Mouse (Mus musculus) testis, postnatal 10 days (tissue): ENCODE measurements at regions not wholly inside any gene's neighbourhood (a gene's known extent, or its start where the extent isn't known, plus 50 kb on each side); places are given as distances from the start of the nearest gene placed in this dataset.
A peak's percentile ranks its signal among the peaks of the same experiment; 100 is the strongest.

ENCODE experiments used
- DNase-seq: peaks from one replicate; pipeline ENCODE4 v3.0.0; 2021; ENCODE audit warnings: low spot score

DNA sequence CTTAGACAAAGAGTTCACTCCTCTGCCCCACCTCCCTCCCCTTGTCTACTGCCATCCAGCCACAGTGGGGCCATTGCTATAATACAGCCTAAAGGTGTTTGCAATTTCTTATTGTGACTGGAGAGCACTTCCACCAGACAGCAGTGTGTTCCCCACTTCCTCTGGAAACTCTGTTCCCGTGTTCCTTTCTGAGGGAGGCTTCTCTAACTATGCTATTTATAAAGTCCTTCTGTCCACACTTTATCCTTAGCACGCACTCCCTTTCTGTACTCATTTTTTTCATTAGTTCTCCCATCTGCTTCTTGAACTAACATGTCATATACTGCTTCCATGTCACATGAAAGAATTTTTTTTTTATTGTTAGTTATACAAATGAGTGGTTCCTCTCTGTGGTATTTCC is 52.0 kb upstream of the 4930432M17Rik start:
- no peak for DNase-seq

DNA sequence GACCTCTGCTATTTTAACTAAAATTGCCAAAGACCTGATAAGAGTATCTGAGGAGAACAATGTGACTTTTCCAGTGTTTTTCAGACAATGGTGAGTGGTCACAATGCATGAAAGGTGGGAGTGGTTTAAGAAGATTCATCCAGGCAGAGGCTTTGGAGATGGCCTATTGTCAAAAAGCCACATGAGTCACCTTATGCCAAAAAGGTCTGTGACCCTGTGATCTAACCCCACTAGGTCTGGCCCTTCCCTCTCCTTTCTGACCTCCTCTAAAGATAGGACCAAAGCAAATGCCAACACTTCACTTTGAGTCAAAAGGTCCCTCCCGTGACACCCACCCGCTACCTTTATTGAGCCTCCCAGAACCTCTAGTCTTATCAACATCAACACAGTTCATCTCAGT is 52.4 kb upstream of the 4930432M17Rik start:
- DNase-seq: no peak

DNA sequence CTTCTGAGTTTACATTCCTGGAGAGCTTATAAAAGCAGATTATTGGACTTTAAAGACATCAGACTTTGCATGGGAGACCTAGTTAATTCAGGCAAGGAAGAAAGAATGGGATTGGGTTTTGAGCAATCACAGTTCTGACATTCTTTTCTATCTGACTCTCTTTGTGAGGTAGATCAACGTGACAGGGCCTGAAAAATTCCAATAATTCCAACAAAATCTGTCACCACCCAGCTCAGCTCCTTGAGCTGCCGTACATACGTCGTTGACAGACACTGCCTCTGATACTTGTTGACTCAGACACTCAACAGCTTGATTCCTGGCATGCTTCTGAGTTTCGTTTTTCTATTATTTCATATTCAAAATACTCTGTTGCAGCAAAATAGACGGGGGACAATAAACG is 53.2 kb upstream of the 4930432M17Rik start:
- DNase-seq: no peak

DNA sequence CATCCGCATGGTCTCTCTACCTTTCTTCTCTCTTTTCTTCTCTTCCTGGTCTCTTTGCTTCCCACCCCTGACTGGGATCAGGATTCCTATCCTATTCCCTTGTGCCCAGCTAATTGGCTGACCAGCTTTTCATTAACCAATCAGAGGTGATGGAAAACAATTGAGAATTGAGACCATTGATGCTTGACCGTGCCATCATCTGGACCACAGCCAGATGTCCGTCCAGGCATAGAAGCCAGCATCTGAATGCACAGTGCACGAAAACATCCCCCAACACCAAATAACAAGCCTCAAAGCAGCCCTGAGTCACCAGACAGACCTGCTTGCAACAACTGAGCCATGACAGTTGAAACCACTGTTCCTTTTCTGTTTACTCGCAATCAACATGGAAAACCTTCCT is 54.5 kb upstream of the 4930432M17Rik start:
- DNase-seq: no peak

DNA sequence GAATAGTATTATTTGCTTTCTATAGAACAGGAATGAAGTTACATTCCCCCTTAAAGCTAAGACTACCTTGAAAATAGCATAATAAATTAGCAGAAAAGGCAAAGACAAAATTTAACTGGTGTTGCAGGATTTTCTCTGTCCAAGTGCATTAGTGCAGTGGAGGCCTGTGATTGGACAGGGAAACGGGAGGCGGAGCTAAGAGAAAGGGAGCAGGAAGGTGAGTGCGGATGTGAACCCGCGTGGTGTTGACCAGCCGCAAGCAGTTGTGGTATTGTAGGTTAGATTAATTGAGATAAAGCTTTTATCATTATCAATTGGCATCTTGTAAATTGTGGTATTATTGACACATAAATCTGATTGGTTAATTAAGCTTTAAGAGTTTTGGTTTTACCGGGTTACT is 55.8 kb upstream of the 4930432M17Rik start:
- no peak for DNase-seq

DNA sequence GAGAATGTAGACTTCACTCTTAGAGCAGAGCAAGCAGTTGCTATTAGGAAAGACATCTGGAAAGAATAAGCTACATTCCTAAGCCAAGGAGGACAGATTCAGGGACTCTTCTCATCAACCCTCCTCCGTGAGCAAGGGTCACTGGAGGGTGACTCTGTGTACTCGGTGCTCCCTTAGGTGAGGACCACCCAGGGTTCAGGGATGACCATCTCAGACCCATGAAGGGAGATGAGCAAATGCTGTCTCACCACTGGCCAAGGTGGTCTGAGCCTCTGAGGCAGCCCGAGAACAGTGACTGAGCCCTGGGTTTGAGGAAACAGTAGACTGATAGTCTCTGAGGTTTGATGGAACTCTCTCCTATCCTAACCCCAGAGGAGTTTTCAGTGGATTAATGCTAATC is 57.3 kb upstream of the 4930432M17Rik start:
- no peak for DNase-seq

DNA sequence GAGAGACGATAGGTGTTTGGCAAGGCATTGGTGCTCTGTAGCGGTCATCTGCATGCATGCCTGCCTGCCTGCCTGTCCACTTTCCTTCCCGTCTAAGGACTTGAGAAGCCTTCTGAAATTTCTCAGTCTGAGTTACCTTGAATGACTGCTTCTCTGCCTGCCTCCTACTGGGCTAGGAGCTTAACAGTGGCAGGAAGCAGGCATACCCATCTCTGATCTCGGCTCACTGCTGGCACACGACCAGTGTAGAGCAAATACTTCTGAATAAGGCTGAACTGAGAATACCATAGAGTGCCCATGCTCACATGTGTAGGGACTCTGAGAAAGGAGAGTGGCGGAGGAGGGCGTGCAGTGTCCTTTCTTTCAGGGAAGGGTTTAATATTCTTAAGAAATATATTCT is 60.7 kb upstream of the 4930432M17Rik start:
- DNase-seq: no peak

DNA sequence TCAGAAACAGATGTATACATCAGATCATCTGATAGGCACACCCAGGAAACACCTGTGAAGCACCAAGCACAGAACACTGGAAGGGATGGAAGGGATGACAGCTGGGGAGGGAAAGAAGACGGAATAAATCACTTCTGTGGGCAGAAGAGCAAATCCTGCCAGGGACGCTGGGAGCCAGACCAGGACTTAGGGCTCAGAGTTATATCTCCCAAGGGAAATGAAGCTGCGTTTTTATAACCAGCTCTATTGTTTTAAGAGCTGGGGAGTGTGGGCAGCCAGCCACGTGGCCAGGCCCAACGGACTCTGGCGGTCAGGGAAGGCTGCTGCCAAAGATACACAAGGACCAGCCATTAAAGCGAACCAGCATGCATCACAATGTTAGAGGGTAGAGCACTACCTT is 61.5 kb upstream of the 4930432M17Rik start:
- DNase-seq: peak; percentile 60

DNA sequence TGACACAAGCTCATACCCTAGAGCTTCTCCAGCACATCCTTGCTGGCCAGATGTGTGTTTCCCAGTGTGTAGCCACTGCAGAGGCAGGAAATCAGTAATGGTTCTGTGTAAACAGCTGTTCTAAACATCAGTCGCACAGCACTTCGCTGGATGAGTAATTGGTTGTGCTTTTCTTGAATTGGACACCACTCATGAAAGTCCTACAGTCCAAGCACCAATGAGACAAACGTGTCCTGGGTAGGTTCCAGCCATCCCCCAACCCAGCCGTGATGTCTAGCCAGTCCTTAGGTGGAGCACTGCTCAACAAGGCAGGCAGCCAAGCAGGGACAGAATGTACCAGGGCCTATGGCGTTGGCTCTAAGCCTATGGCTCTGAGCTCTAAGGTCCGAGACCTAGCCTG is 65.8 kb upstream of the 4930432M17Rik start:
- DNase-seq: peak; percentile 56

DNA sequence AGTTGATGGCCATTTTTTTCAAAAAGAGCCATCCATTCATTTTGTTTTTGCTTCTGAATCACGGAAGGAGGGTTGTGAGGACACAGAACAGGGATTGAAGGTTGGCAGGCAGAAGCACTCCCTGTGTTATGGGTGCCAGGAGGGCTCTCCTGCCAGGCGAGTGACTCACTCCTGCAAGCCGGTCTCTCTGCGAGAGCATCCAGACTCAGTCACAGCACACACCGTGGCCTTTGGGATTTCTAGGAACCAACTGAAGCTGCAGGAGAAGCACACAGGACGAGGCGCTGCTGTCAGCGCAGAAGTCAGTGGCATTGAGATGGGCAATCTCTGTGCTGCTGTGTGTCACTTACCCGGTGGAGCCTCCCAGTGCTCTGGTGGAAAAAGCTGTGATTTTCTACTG is 66.5 kb upstream of the 4930432M17Rik start:
- DNase-seq: no peak

DNA sequence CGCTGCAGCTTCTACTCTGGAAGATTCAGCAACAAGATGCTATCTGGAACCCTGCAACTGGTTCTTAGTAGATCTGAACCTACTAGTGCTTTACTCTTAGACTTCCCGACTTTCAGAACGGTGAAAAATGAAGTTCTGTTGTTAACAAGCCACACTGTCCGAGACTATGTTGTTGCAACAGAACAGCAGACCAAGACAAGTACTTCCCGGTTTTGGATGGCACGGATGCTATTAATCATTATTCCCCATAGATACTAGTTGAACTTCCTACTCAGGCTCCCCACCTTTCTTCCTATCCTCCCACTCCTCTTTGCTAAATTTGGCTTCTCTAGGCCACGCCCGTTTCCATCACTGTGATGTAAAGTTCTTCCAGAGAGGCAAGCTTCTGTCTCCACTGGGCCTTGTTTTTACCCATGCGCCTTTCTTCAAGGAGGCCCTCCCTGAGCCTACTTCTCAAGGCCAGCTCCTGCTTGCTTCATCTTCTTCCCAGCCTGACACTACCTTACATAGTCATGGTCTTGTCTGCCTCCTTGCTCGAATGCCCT is 67.7 kb upstream of the 4930432M17Rik start:
- no peak for DNase-seq

DNA sequence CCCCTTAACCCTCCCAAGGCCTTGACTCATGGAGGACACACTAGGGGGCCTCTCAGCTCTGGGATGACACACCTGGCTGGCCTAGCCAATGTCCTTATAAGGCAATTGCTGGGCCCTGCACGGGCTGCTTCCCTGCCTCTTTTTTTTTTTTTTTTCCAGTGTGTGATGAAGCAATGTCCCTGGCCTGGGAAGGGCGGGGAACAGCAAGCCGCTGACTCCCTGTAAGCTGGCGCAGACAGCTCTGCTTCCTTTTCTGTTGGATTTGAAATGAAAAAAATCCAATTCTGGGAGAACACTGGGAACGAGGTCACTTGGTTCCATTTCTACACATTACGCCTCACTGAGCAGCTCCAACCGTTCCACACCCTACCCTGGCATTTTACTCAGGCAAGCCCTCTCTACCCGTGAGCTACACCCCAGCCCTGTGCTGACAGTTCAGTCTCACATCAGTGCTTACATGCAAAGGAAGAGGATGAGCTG is 68.4 kb upstream of the 4930432M17Rik start:
- DNase-seq: peak; percentile 41

DNA sequence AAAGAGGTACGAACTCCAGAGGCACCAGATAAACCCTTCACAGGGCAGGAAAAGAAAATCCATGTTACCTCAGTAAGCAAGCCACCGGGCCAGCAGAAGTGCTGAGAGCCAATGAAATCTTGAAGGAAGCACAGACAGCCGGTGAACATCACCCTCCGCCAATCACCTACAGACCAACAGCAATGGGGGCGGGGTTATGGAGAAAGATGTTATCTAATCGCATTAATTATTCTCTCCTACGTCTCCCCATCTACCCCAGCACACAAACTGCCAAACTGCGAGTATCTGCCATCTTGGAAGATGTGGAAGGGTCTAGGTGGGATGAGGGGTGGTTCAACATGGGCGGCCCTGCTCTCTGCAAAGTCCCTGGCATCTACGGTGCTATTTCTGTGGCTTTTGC is 68.6 kb upstream of the Slc44a3 start:
- no peak for DNase-seq

DNA sequence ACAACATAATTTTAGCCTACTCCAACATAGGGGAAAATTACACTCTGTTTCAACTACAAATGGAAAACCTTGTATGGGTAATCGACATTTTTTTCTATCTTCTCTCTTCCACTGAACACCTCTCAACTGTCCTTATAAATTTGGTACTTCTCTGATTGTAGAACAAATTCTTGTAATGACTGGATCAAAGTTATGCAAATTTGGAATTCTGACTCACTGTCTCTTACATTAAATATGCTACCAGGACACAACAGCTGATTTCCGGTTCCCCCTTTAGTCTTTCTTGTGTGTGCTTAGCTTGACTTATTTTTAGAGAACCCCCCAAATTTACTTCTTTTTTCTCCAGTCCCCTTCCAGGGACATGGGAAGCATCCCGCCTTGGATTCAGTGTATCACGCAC is 68.2 kb upstream of the Slc44a3 start:
- no peak for DNase-seq

DNA sequence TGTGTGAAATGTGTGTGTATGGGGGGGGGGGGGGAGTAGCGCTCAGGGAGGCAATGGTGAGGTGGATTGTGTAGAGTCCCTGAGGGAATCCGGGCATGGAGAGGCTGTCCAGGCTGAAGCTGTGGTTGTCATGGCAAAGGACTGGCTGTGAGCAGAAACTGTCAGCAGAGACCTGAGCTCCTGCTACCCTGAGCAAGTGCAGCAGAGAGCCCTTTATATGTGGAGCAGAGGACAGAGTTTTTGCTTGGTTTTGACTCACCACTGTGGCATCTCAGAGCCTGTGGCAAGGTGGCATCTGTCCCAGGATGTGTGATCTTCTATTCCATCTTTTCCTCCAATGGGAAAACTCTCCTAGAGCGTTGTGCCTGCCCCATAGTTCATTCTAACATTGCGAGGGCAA is 65.8 kb upstream of the Slc44a3 start:
- DNase-seq: no peak

DNA sequence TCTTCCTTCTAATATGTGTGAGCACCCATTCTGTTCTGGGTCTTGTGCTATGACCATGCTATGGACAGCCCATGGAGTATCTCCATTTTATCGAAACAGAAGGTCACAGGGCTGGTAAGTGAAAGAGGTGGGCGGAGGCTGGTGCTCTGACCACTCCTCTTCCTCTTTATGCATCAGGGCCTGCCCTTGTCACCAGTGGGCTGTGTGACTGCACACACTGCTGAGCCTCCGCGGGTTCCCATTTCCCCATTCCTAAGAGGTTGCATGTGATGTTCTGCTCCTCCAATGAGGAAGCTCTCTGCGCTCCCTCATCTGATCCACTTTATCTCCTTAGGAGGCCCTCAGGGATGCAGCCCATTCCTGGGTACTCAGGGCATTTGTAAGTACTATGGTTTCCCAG is 65.0 kb upstream of the Slc44a3 start:
- no peak for DNase-seq

DNA sequence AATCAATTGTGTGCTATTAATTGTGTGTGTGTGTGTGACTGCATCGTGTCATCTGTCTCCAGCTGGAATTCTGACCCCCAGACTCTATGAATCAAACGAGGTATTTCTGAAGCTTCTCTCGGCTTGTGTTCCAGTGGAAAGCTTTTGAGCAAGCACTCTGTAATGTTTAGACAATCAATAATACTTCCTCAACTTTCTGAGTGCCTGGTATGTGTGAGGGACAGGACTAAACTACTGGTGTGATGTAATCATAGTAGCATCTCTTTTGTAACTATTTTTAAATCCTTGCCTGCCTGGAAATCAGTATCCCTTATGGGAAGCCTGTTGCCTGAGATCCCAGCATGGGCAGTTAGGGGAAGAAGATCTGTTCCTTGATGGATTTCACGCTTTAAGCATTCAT is 62.4 kb upstream of the Slc44a3 start:
- no peak for DNase-seq

DNA sequence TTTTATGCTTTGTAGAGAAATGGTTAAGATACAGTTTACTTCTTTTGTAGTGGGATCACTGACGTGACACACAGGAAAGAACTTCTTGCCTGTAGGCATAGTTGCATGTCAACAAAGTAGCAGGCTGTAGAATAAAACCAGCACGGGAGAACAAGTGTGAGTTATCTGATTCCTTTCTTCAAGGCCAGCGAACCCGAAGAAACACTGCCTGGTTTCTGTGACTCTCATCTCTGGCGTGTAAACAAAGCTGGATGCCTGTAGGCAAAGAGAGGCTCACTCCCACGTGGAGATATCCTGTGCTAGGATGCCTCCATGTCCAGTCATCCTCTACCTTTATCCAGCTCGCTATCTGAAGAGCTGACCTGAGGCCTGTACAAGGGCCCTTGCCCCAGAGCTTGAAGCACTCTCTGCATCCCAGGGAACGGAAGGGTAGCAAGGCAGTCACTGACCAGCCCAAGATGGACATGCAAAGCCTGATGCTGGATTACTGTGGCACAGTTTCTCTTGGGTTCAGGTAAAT is 61.5 kb upstream of the Slc44a3 start:
- DNase-seq: no peak

DNA sequence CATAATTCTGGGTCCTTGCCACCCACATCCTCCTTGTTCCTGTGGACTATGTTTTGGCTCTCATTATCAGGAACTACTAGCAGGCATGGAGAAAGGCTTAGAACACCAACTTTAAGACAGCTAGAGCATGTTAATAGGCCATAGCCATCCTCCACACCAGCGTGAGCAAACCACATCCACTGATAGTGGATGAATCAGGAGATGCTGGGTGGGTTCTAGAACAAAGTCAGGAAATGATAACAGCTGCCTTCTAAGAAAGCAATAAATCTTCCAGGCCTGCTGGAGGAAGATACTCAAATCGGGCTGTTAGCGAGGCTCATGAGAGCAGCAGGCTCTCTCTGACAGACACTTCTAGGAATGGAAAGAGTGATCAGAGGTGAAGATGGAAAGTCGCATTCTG is 60.9 kb upstream of the Slc44a3 start:
- no peak for DNase-seq

DNA sequence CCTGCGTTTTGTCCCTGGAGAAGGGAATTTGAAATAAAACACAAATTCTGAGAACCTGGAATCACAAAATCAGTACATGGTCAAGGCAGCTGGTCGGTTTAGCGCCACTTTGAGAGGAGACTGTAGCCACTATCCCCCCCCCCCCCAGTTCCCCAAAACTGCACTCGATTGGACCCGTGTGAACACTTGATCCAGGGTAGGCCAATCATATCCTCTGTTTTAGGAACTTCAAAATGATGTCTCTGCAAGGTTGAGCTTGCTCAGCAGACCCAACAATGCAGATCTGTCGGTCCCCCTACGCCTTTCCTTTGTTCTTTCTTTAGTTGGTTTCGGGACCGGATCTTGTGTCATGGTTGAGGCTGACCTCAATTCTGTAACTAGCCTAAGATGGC is 57.3 kb upstream of the Slc44a3 start:
- DNase-seq: no peak

DNA sequence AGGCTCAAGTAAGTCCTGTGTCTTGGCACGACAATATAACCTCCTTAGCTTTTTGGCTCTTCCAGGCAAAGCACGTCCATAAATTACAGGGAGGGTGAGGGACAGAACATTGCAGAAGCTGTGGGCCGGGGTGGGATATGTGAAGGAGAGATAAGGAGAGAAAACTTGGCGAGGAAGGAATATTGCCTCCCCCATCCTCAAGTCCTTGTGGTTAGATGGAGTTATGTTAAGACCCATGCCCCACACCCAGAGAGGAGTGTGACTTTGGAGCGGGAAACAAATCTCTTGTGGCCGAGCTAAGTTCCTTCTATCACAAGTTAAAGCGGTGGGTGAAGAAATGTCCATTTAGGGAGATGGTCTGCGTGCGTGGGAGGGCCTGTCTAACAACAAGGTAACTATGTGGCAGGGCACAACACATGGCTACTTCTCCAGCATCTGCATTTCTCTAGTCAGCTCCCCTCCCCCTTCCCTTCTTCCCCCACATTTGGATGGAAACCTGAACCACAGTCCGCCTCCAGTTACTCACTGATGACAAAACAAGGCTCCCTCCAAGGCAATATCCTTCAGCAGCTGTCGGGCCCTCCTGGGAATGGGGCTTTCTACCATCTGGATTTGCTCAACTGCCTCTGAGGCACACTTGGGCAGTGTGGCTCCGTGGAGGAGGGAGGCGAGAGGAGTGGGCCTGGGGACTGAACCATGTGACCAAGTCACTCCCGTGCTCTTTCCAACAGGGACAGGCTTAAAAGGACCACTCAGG is 56.7 kb upstream of the Slc44a3 start:
- DNase-seq: peak; percentile 58

DNA sequence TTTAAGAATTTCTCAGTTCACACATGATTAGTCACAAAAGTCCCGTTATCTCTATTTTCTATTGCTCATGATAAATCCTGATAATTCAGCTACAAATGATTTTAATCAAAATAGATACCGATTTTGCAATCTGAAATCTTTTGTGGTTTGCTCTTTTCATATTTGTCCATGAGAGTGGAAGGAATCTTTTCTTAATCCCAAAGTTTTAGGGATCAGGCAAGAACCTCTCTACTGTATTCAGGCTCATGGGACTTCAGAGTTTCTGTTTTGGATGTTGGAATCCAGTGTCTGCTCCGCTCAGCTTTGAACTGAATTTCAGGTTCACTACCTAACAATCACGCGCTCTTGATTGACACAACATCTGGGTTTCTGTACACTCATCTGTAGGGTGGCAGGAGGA is 53.1 kb upstream of the Slc44a3 start:
- DNase-seq: no peak

DNA sequence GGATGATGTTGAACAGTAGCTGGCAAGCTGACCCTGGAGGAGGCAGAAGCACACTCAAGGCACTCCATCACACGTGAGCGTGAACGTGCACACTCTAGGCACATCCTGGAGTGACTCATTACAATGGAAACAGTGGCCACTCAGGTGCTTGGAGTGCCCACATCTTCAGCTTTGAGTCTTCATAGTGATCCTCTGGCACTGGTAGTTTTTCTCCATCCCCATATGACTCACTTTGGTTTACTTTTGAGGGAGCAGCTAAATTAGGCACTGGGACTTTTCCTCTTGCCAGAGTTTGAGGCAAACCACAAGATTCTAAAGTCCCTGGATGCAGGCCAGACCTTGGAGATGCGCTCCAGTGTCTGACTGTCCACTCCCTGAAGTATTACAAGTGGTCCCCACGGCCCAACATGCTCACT is 52.5 kb upstream of the Slc44a3 start:
- DNase-seq: peak; percentile 73

DNA sequence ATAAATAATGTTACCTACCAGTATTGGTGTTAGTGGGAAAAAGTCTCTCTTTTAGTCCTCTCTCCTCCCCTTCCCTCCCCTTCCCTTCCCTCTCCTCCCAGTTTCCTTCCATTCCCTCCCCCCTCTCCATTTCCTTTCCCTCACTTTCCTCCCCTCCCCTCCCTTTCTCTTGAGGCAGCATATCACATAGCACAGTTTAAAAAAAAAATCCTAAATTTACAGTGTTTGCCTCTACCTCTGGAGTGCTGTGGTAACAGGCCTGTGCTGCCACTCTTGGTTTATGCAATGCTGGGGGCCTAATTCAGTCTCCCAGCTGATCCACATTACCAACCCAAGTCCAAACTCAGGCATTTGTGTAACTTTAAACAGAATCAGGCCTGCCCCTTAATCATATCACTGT is 52.1 kb upstream of the Slc44a3 start:
- no peak for DNase-seq
